Mouse (Mus musculus): ENCODE data around the gene Retsat. TPM values are rescaled to one million over a fixed set of nuclear protein-coding genes. Genes with fewer than 3 reads are reported as not detected.

Gene Retsat
- polyA plus RNA-seq (2012; ENCODE audit: insufficient read depth, insufficient read length, missing spikeins), result 119 and 173 TPM in 2 replicates

- H3K4me3 ChIP-seq (ENCODE audit: insufficient read depth, low read depth, low read length), result peak within 1 kb of the TSS; percentile 87
- H3K27ac ChIP-seq (replicated peaks; ENCODE audit: low read depth, low read length), result peak within 1 kb of the TSS; percentile 80
- no peaks in the 10 kb centered on the region for H3K4me1 ChIP-seq (ENCODE audit: control insufficient read depth, insufficient read depth, insufficient read length, low read length)
These were observed at the start of gene Retsat, which contains the start of gene Elmod3 for GRCm38 (mm10) chr6:72597956-72598753. Gene Retsat (plus strand): TSS chr6:72598475. Gene Elmod3 (minus strand): TSS chr6:72598413.

GRCm38 (mm10) chr6:72549041-72549580 is 49.2 kb upstream of the Retsat start:
- H3K4me1 ChIP-seq (ENCODE audit: control insufficient read depth, insufficient read depth, insufficient read length, low read length), result peaks cover 1% of the 10 kb centered on the region; the same call in 1 of the 2 replicates
- H3K4me3 ChIP-seq (ENCODE audit: insufficient read depth, low read depth, low read length), result peak overlapping the region; percentile 41
- H3K27ac ChIP-seq (replicated peaks; ENCODE audit: low read depth, low read length), result peak overlapping the region; percentile 89

DNA sequence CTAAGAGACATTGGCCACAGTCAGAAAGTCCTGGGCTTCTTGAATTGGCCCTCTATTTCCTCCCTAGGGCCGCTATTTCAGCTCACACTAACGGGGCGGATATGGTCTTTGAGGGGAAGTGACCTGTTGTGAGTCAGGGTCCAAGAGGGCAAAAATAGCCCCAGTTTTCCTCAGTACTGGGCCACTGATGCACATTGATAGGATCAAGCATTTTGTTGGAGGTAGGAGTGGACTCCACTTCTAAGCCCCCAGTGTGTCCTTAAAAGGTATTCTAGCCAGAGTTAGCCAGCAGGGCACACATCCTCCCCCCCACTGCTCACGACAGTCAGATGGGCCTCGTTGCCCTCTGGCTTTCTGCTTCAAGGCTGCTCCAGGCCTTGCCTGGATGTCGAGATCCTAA is 48.2 kb upstream of the Retsat start:
- Histone ChIP-seq H3K4me1 (ENCODE audit: control insufficient read depth, insufficient read depth, insufficient read length, low read length) (no peaks in the 10 kb centered on the region), H3K4me3 (ENCODE audit: insufficient read depth, low read depth, low read length) (peak overlapping the region; percentile 41), H3K27ac (replicated peaks; ENCODE audit: low read depth, low read length) (peak overlapping the region; percentile 69)

GRCm38 (mm10) chr6:72550503-72551100 is 47.7 kb upstream of the Retsat start:
- no peaks in the 10 kb centered on the region for H3K4me1 ChIP-seq (ENCODE audit: control insufficient read depth, insufficient read depth, insufficient read length, low read length)
- 0 out of 2 replicates have a peak overlapping the region, but pooled peaks have one; percentile 6 for H3K4me3 ChIP-seq (ENCODE audit: insufficient read depth, low read depth, low read length)
- peak overlapping the region; percentile 37 for H3K27ac ChIP-seq (replicated peaks; ENCODE audit: low read depth, low read length)

- H3K4me3 ChIP-seq (ENCODE audit: insufficient read depth, low read depth, low read length), result peak overlapping the region; percentile 62
- no peaks in the 10 kb centered on the region for H3K4me1 ChIP-seq (ENCODE audit: control insufficient read depth, insufficient read depth, insufficient read length, low read length)
- peak overlapping the region; percentile 86 for H3K27ac ChIP-seq (replicated peaks; ENCODE audit: low read depth, low read length)
These were observed 45.9 kb upstream of the Retsat start for GRCm38 (mm10) chr6:72552171-72553078.

DNA sequence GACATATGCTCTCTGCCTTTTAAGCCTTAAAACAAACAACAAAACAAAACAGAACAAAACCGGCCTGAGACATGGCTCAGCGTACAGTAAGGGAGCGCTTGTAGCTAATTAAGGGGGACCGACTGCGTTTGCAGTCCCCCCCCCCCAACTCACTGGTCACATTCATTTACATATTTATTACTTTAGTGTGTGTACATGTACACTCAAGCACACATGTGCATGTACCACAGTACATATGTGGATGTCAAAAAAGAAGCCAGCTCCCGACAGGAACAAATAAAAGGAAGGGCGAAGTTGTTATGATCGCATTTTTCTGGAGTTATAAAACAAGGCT is 45.2 kb upstream of the Retsat start:
- H3K27ac ChIP-seq (replicated peaks; ENCODE audit: low read depth, low read length), result peak overlapping the region; percentile 86
- no peaks in the 10 kb centered on the region for H3K4me1 ChIP-seq (ENCODE audit: control insufficient read depth, insufficient read depth, insufficient read length, low read length)
- peak overlapping the region; percentile 62 for H3K4me3 ChIP-seq (ENCODE audit: insufficient read depth, low read depth, low read length)

DNA sequence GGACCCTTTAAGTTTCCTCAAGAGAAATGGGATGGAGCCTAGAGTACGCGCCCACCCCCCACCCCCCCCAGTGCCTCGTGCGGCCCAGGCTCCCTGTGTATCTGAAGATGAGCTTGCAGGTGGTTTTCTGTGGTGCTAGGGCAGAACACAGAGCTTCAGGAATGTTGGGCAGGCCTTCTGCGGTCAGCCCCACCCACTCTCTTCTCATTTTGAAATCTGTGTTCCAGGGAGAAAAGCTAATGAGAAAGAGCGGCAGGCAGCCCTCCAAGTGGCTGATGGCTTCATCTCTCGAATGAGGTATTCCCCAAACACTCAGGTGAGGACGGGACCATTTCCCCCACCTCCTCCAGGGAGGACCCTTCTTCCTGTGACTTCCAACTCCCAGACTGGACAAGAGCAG is 37.5 kb upstream of the Retsat start:
- no peaks in the 10 kb centered on the region for H3K4me1 ChIP-seq (ENCODE audit: control insufficient read depth, insufficient read depth, insufficient read length, low read length)
- H3K27ac ChIP-seq (replicated peaks; ENCODE audit: low read depth, low read length), result no peak overlapping the region
- H3K4me3 ChIP-seq (ENCODE audit: insufficient read depth, low read depth, low read length), result no peak overlapping the region

DNA sequence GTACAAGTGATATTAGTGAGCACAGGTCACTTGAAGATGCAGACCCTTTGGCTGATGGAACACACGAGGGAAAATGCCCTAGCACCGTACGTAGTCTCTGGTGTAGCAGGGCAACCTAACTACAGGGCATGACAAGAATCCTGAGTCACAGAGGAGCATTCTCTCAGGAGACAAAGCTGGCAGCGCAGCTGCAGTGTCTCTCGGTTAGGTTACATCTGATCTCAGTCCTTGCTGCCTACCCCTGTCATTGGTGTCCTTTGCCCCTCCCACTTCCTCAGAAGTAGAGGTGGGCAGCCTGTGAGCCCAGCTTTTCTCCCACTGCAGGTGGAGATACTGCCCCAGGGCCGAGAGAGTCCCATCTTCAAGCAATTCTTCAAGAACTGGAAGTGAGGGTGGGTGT is 35.8 kb upstream of the Retsat start:
- Histone ChIP-seq H3K4me1 (ENCODE audit: control insufficient read depth, insufficient read depth, insufficient read length, low read length) (no peaks in the 10 kb centered on the region), H3K4me3 (ENCODE audit: insufficient read depth, low read depth, low read length) (no peak overlapping the region), H3K27ac (replicated peaks; ENCODE audit: low read depth, low read length) (no peak overlapping the region)

DNA sequence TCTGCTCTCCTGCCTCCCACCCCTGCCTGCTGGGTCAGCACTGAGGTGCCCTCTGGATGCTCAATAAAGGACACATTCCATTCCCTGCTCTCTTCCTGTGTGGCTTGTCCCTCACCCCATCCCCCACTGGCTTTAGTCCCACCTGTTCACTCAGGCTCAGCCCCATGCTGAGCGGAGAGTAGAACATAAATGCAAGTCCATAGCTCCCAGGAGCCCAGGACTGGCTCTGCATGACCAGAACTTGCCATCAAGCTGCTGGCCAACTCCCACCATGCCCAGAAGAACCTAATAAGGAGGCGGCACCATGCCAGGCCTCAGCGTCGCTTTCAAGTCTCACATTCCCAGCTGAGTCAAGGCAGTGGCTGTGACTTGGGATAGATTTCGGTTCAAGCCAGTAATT is 35.4 kb upstream of the Retsat start:
- Histone ChIP-seq H3K4me3 (ENCODE audit: insufficient read depth, low read depth, low read length) (no peak overlapping the region), H3K27ac (replicated peaks; ENCODE audit: low read depth, low read length) (no peak overlapping the region), H3K4me1 (ENCODE audit: control insufficient read depth, insufficient read depth, insufficient read length, low read length) (no peaks in the 10 kb centered on the region)

- Histone ChIP-seq H3K4me1 (ENCODE audit: control insufficient read depth, insufficient read depth, insufficient read length, low read length) (no peaks in the 10 kb centered on the region), H3K27ac (replicated peaks; ENCODE audit: low read depth, low read length) (no peak overlapping the region), H3K4me3 (ENCODE audit: insufficient read depth, low read depth, low read length) (no peak overlapping the region)
These were observed 32.8 kb upstream of the Retsat start for GRCm38 (mm10) chr6:72565506-72565905.

GRCm38 (mm10) chr6:72566044-72566443 is 32.2 kb upstream of the Retsat start:
- Histone ChIP-seq H3K27ac (replicated peaks; ENCODE audit: low read depth, low read length) (no peak overlapping the region), H3K4me1 (ENCODE audit: control insufficient read depth, insufficient read depth, insufficient read length, low read length) (no peaks in the 10 kb centered on the region), H3K4me3 (ENCODE audit: insufficient read depth, low read depth, low read length) (no peak overlapping the region)

- H3K4me1 ChIP-seq (ENCODE audit: control insufficient read depth, insufficient read depth, insufficient read length, low read length), result no peaks in the 10 kb centered on the region
- no peak overlapping the region for H3K27ac ChIP-seq (replicated peaks; ENCODE audit: low read depth, low read length)
These were observed 30.8 kb upstream of the Retsat start for GRCm38 (mm10) chr6:72567508-72567907.

DNA sequence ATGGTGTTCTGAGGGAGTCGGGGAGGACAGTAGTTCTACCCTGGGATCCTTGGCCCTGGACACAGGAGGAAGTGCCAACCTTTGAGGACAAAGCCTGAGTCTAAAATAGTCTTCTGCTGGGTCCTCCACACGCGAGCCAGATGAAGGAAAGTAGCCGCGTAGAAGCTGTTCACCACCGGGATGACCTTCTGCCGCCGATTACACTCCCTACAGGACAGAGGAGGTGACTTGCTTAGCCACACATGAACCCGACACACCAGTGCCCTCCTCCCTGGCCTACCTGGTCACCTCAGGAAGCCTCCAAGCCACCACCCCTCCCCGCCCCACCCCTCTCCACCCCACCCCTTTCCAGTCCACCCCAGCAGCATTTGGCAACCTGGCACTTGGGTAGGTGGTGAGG is 29.5 kb upstream of the Retsat start:
- Histone ChIP-seq H3K4me1 (ENCODE audit: control insufficient read depth, insufficient read depth, insufficient read length, low read length) (no peaks in the 10 kb centered on the region), H3K27ac (replicated peaks; ENCODE audit: low read depth, low read length) (no peak overlapping the region), H3K4me3 (ENCODE audit: insufficient read depth, low read depth, low read length) (no peak overlapping the region)

More at GRCm38 (mm10) chr6:72567508-72567907, 30.8 kb upstream of the Retsat start:
- H3K4me3 ChIP-seq (ENCODE audit: insufficient read depth, low read depth, low read length), result no peak overlapping the region

GRCm38 (mm10) chr6:72570644-72571397 is 27.5 kb upstream of the Retsat start:
- peak overlapping the region; percentile 44 for H3K27ac ChIP-seq (replicated peaks; ENCODE audit: low read depth, low read length)
- H3K4me3 ChIP-seq (ENCODE audit: insufficient read depth, low read depth, low read length), result no peak overlapping the region

More at GRCm38 (mm10) chr6:72570644-72571397, 27.5 kb upstream of the Retsat start:
- no peaks in the 10 kb centered on the region for H3K4me1 ChIP-seq (ENCODE audit: control insufficient read depth, insufficient read depth, insufficient read length, low read length)
